Mouse (Mus musculus) testis, postnatal 10 days (tissue): Measurements from ENCODE around the gene Mrgpra6.
A peak's percentile ranks its signal among the peaks of the same experiment; 100 is the strongest.

Source experiments
- DNase-seq: peaks from one replicate; pipeline ENCODE4 v3.0.0; 2021; ENCODE audit warnings: low spot score

Mrgpra6 gene

DNA sequence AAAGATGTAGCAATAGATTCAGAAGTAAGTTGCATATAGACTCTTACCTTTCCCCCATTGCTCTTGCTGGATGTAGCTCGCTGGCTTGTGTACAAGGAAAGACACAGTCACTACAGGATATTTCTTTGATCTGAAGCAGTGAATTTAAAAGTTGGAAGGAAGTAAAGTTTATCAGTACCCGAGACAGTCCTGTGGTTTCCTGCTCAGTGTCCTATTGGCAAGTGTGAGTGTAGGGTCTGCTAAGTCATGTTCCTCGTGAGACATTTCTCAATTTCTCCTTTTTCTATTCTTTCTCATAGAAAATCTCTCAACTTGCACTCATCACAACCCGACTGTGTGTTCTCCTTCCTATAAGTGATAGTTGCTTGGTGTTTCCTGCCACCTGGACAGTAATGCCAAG is at the start of gene Mrgpra6:
Mrgpra6 (minus strand) TSS at position 91 of the 400 bp plus-strand sequence.
- no peak for DNase-seq

DNA sequence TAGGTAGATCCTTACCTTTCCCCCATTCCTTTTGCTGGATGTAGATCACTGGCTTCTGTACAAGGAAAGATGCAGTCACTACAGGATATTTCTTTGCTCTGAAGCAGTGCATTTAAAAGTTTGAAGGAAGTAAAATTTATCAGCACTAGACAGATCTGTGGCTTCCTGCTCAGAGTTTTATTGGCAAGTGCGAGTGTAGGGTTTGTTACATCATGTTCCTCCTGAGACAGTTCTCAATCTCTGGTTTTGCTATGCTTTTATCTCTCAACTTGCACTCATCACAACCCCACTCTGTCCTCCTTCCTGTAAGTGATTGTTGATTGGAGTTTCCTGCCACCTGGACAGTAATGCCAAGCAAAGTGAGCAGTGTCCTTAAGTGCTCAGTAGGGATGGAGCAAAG is 48.0 kb upstream of the Mrgpra6 start, which contains the start of gene Mrgpra9:
Mrgpra9 (minus strand) TSS at position 79 of the 400 bp plus-strand sequence.
- no peak for DNase-seq

DNA sequence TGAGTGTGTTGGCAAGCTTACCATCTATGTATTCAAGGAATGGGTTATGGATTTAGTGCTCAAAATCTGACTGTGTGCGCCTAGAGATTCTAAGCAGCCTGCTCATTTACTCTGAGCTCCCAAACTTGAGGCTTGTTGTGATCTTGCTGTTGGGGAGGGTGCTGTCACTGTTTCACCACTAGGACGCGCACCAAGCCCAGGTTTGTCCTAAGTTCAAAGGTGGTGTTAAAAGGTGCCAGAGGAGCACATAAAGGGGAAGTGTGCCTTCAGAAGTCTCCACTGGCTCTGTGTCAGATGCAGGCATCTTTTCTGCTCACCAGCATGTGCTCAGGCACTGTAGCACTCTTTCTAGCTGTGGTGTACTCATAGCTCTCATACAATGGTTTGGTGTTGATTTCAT is 39.9 kb upstream of the Mrgpra6 start:
- no peak for DNase-seq

GRCm38 (mm10) chr7:47195271-47195670 is 9.4 kb downstream of the Mrgpra6 start:
- DNase-seq, result no peak

- DNase-seq, result no peak
Observed at GRCm38 (mm10) chr7:47170814-47171213, 33.9 kb downstream of the Mrgpra6 start.

- DNase-seq, result no peak
Observed at GRCm38 (mm10) chr7:47165028-47165427, 39.7 kb downstream of the Mrgpra6 start.

DNA sequence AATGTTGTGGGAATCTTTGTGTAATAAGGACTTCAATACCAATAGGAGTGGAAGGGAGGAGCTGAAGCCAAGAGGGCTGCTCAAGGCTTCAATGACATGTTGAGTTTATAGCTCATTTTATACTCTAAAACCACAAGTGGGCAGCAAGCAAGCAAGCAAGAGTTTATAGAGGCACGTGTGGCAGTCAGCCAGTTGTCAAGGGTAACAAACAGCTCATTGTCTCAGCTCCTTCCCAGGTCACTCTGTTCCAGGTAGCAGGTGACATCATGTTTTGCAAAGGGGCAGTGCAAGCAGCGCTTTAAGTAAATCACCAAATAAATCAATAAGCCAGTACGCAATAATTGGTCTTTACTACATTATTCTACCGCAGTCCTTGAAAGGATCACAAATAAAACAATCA is 41.5 kb downstream of the Mrgpra6 start:
- no peak for DNase-seq

DNA sequence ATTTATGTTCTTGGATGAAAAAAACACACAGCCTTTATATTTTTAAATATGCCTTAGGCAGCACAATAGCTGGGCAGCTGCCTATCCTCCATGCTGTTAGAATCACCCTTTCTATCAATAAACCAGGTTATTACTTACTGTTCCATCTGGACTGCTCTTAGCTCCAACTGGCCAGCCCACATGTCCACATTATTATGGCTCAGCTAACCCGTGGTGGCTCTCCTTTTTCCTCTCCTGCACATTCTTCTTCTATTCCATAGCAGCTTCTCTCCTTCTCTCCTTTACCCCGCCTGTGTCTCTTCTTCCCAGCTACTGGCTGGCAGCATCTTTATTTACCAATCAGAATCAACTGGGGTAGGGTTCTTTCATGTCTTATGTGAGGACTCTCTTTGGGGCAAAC is 46.3 kb downstream of the Mrgpra6 start:
- DNase-seq, result no peak

DNA sequence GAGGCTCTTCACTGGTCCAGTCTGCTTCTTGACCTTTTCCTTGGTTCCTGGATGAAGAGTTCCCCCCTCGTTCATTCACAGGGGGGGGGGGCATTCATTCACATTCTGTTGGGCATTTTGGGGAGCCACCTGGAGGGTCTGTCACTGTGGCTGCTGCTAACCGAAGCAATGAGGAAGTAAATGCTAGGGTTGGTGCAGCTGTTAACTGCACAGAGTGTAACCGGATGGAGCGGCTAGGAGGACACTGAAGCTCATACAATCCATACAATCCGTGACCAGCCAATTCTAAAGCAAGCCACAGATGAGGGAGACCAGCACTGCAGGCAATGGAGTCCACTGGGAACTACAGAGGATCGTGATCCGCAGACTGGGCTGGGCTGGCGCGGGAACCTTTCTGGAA is 47.0 kb downstream of the Mrgpra6 start:
- no peak for DNase-seq

DNA sequence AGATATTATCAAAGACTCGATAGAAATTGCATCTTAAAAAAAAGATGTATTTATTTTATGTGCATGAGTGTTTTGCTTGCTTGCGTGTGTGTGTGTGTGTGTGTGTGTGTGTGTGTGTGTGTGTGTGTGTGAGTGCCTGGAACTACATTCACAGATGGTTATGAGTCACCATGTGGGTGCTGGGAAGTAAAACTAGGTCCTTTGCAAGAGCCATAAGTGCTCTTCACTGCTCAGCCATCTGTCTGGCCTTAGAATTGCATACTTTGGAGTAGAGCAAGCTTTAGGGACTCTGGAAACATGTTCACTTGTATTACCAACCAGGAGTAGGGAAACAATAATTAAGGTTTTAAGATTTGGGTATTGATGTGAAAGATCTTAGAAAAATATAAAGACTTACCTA is 48.9 kb downstream of the Mrgpra6 start:
- DNase-seq, result no peak

- DNase-seq, result no peak
Observed at GRCm38 (mm10) chr7:47155396-47155795, 49.3 kb downstream of the Mrgpra6 start.

DNA sequence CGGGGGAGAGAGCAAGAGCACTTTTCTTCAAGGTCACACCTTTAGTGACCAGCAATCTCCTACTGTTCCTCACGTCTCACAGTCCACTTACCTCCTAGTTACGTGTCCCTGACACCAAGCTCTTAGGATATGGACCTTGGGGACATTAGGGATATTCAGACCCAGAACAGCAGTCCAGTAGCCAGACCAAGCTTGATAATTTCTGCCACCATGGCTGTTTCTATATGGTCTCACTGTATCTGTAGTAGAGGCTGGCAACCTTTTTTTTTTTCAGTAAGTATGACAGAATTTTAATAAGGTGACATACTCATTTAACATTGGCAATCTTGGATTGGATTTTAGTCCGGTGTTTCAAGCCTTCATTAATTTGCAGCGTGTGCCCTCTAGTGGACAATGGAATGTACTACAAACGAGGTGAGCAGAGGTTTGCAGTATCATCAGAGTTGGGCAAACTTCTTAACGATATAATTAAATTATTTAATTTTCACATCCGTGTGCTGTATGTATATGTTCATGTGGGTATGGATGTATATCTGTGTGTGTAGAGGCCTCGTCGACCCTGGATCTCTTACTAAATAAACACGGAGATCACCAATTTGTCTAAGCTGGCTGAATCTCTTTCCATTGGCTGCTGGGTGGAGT is 54.2 kb downstream of the Mrgpra6 start:
- no peak for DNase-seq

GRCm38 (mm10) chr7:47148298-47148697 is 56.4 kb downstream of the Mrgpra6 start:
- no peak for DNase-seq

GRCm38 (mm10) chr7:47146034-47146812 is 58.5 kb downstream of the Mrgpra6 start:
- peak; percentile 67 for DNase-seq

DNA sequence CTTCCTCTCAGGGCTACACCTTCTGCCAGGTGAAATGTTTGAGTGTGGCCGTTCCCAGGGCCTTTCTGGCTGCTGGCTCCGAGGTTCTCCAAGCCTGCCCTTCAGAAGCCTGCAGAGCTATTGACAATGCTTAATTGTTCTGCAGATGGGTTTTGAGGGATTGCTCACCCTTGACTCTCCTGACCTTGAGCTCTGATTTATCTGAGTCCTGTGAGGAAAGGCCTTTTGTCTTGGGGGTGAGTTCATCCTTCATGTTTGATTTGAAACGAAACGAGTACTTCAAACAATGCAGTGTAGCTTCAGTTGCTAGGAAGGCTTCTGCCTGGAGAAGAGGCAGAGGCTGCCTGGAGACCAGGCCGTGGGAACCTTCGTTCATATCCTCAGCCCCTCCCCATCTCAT is 60.4 kb downstream of the Mrgpra6 start:
- DNase-seq, result no peak

DNA sequence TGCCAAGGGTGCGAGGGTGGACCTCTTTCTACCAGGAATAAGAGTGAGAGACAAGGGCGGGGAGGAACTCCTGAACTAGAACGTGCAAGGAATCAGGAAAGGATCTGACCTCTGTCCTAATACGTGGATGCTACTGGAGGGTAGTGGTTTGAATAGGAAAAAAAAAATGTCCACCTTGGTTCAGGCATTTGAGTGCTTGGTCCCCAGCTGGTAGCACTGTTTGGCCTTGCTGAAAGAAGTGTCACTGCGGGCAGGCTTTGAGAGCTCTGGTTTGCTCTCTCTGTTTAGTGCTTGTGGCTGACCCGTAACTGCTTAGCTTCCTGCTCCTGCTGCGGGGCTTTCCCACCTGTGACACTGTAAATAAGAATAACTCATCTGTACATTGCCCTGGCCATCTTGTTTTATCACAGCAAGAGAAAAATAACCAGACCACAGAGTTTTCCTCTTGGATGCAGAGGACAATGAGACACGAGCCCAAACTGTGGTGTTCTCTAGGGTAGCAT is 64.8 kb downstream of the Mrgpra6 start:
- DNase-seq, result no peak
